ENCODE assay signal across 8 mouse cellular contexts in genomic region chr11:75214081-75214950, GRCm38 (mm10). TPM values are rescaled to one million over a fixed set of nuclear protein-coding genes. Genes with fewer than 3 reads are reported as not detected.
DNase-seq lines count a peak whose midpoint lies in the region; ATAC-seq and TF ChIP-seq lines count a peak whose summit lies in the region.

No protein-coding gene starts in this region.

- no peaks in the 10 kb centered on the region for H3K27me3 ChIP-seq in lung, embryonic 14.5 days (ENCODE audit: insufficient read depth, low read length)
- H3K27me3 ChIP-seq in hindbrain, embryonic 11.5 days (ENCODE audit: control insufficient read depth, insufficient read depth, low read length) = no peaks in the 10 kb centered on the region
- no peaks in the 10 kb centered on the region; the same call in 1 of the 2 replicates for H3K27me3 ChIP-seq in limb, embryonic 11.5 days (ENCODE audit: control insufficient read depth, insufficient read depth, low read length)
- H3K27me3 ChIP-seq in stomach, embryonic 14.5 days (ENCODE audit: control insufficient read depth, insufficient read depth, low read length) = no peaks in the 10 kb centered on the region

- H3K4me2 ChIP-seq in lung, embryonic 14.5 days = peak overlapping the region; percentile 63
- peak overlapping the region; percentile 52 for H3K4me2 ChIP-seq in hindbrain, embryonic 11.5 days (replicated peaks; ENCODE audit: low read depth, low read length)
- peak overlapping the region; percentile 68 for H3K4me2 ChIP-seq in limb, embryonic 11.5 days (ENCODE audit: low read depth, severe bottlenecking)
- peak overlapping the region; percentile 43 for H3K4me2 ChIP-seq in stomach, embryonic 14.5 days (replicated peaks; ENCODE audit: low read depth, low read length)

- WGBS in lung, embryonic 14.5 days = 20% methylated on average over 13 of the region's 13 CpGs
- WGBS in hindbrain, embryonic 11.5 days = 16% methylated on average over 12 of the region's 13 CpGs
- WGBS in limb, embryonic 11.5 days = 15% methylated on average over 13 of the region's 13 CpGs
- WGBS in stomach, embryonic 14.5 days = 16% methylated on average over 13 of the region's 13 CpGs

- H3K36me3 ChIP-seq in lung, embryonic 14.5 days (ENCODE audit: insufficient read depth) = no peaks in the 10 kb centered on the region
- no peaks in the 10 kb centered on the region for H3K36me3 ChIP-seq in hindbrain, embryonic 11.5 days (ENCODE audit: control insufficient read depth, insufficient read depth, low read length)
- H3K36me3 ChIP-seq in limb, embryonic 11.5 days (ENCODE audit: control insufficient read depth, insufficient read depth, low read length) = no peaks in the 10 kb centered on the region
- H3K36me3 ChIP-seq in stomach, embryonic 14.5 days (ENCODE audit: control insufficient read depth, insufficient read depth, low read length) = no peaks in the 10 kb centered on the region

- H3K4me1 ChIP-seq in lung, embryonic 14.5 days (ENCODE audit: insufficient read depth) = peaks cover 12% of the 10 kb centered on the region
- peaks cover 3% of the 10 kb centered on the region; the same call in 1 of the 2 replicates for H3K4me1 ChIP-seq in hindbrain, embryonic 11.5 days (replicated peaks; ENCODE audit: control insufficient read depth, insufficient read depth, low read length)
- H3K4me1 ChIP-seq in limb, embryonic 11.5 days (ENCODE audit: control insufficient read depth, insufficient read depth, low read length) = peaks cover 14% of the 10 kb centered on the region
- peaks cover 11% of the 10 kb centered on the region; the same call in 1 of the 2 replicates for H3K4me1 ChIP-seq in stomach, embryonic 14.5 days (ENCODE audit: control insufficient read depth, insufficient read depth, low read length)

- DNase-seq in lung, embryonic 14.5 days = no peak
- no peak for DNase-seq in lung, postnatal 14 days
- no peak for DNase-seq in hindbrain, embryonic 11.5 days (ENCODE audit: low spot score)
- DNase-seq in limb, embryonic 11.5 days (ENCODE audit: low spot score) = no peak
- no peak for DNase-seq in testis, postnatal 10 days (ENCODE audit: low spot score)
- no peak for DNase-seq in frontal cortex, postnatal 25 days (ENCODE audit: low spot score in 2 of 2)

- no peaks in the 10 kb centered on the region for H3K9me3 ChIP-seq in lung, embryonic 14.5 days (ENCODE audit: low read depth, low read length)
- H3K9me3 ChIP-seq in hindbrain, embryonic 11.5 days (ENCODE audit: control insufficient read depth, low read length) = no peaks in the 10 kb centered on the region
- H3K9me3 ChIP-seq in limb, embryonic 11.5 days (ENCODE audit: control insufficient read depth, low read length) = no peaks in the 10 kb centered on the region
- no peaks in the 10 kb centered on the region for H3K9me3 ChIP-seq in stomach, embryonic 14.5 days (ENCODE audit: control insufficient read depth, low read depth, low read length)

- ATAC-seq in lung, embryonic 14.5 days (ENCODE audit: insufficient read depth) = peak; percentile 42; the same call in 1 of the 2 replicates
- ATAC-seq in hindbrain, embryonic 11.5 days (ENCODE audit: low FRiP score) = peak; percentile 50
- 0 out of 2 replicates have a peak, but pooled peaks have one; percentile 44 for ATAC-seq in limb, embryonic 11.5 days (ENCODE audit: insufficient number of reproducible peaks, low FRiP score, low TSS enrichment, low read depth)
- ATAC-seq in stomach, embryonic 14.5 days (ENCODE audit: insufficient number of reproducible peaks, insufficient read depth, low FRiP score, low read depth) = peak; percentile 8
- no peak for ATAC-seq in monocyte, adult 5-6 weeks (replicated peaks; ENCODE audit: insufficient number of reproducible peaks, low FRiP score, low TSS enrichment, poor library complexity, severe bottlenecking)

- H3K27ac ChIP-seq in lung, embryonic 14.5 days (ENCODE audit: low read depth) = peak overlapping the region; percentile 58; the same call in 1 of the 2 replicates
- peak overlapping the region; percentile 62; the same call in 1 of the 2 replicates for H3K27ac ChIP-seq in hindbrain, embryonic 11.5 days (ENCODE audit: low read depth, low read length)
- H3K27ac ChIP-seq in limb, embryonic 11.5 days (replicated peaks; ENCODE audit: low read depth, low read length) = no peak overlapping the region
- H3K27ac ChIP-seq in stomach, embryonic 14.5 days (ENCODE audit: low read length) = peak overlapping the region; percentile 89; the same call in 1 of the 2 replicates

- peak overlapping the region; percentile 29 for H3K4me3 ChIP-seq in lung, embryonic 14.5 days (ENCODE audit: low read depth, low read length)
- H3K4me3 ChIP-seq in hindbrain, embryonic 11.5 days (ENCODE audit: low read depth, low read length) = peak overlapping the region; percentile 27
- peak overlapping the region; percentile 26 for H3K4me3 ChIP-seq in limb, embryonic 11.5 days (ENCODE audit: low read depth, low read length)
- peak overlapping the region; percentile 15; the same call in 1 of the 2 replicates for H3K4me3 ChIP-seq in stomach, embryonic 14.5 days (ENCODE audit: low read depth, low read length)

- peak overlapping the region; percentile 36; the same call in 1 of the 2 replicates for H3K9ac ChIP-seq in lung, embryonic 14.5 days
- H3K9ac ChIP-seq in hindbrain, embryonic 11.5 days (ENCODE audit: low read depth, low read length) = peak overlapping the region; percentile 53; the same call in 1 of the 2 replicates
- peak overlapping the region; percentile 41; the same call in 1 of the 2 replicates for H3K9ac ChIP-seq in limb, embryonic 11.5 days (ENCODE audit: low read length)
- no peak overlapping the region for H3K9ac ChIP-seq in stomach, embryonic 14.5 days (replicated peaks; ENCODE audit: low read depth, low read length)

- TF ChIP-seq CTCF in lung, embryonic 14.5 days (IDR thresholded peaks at IDR 0.05; ENCODE audit: low read depth) = no peak

RNA-seq across cellular contexts. Expression of gene Rtn4rl1, which starts 20.7 kb away (rescaled TPM):
- polyA plus RNA-seq in lung, embryonic 14.5 days (2014; fragmentation: Nextera tagmentation; extraction: Ambion mirVana) = 1.1 and 1.5 TPM in 2 replicates
- 2.4 and 2.8 TPM in 2 replicates for polyA plus RNA-seq in hindbrain, embryonic 11.5 days (2014; fragmentation: Nextera tagmentation; extraction: Ambion mirVana)
- polyA plus RNA-seq in limb, embryonic 11.5 days (2014; fragmentation: Nextera tagmentation; extraction: Ambion mirVana) = 0.75 and 0.78 TPM in 2 replicates
- polyA plus RNA-seq in stomach, embryonic 14.5 days (2014; fragmentation: Nextera tagmentation; extraction: Ambion mirVana) = 0.88 and 1.7 TPM in 2 replicates
- 1.5 to 3.6 TPM (median 2.2 TPM) in 3 replicates for total RNA-seq in monocyte, adult 5-6 weeks (2017)

RNA-seq across cellular contexts. Expression of gene Dph1, which starts 23.3 kb away (rescaled TPM):
- 25.0 and 26.5 TPM in 2 replicates for polyA plus RNA-seq in lung, embryonic 14.5 days (2014; fragmentation: Nextera tagmentation; extraction: Ambion mirVana)
- polyA plus RNA-seq in hindbrain, embryonic 11.5 days (2014; fragmentation: Nextera tagmentation; extraction: Ambion mirVana) = 14.1 and 18.8 TPM in 2 replicates
- 24.1 and 25.5 TPM in 2 replicates for polyA plus RNA-seq in limb, embryonic 11.5 days (2014; fragmentation: Nextera tagmentation; extraction: Ambion mirVana)
- polyA plus RNA-seq in stomach, embryonic 14.5 days (2014; fragmentation: Nextera tagmentation; extraction: Ambion mirVana) = 20.1 and 20.5 TPM in 2 replicates
- total RNA-seq in monocyte, adult 5-6 weeks (2017) = 3.0 to 22.9 TPM (median 3.2 TPM) in 3 replicates

RNA-seq across cellular contexts. Expression of gene Ovca2, which starts 35.7 kb away (rescaled TPM):
- 28.6 and 29.9 TPM in 2 replicates for polyA plus RNA-seq in lung, embryonic 14.5 days (2014; fragmentation: Nextera tagmentation; extraction: Ambion mirVana)
- polyA plus RNA-seq in hindbrain, embryonic 11.5 days (2014; fragmentation: Nextera tagmentation; extraction: Ambion mirVana) = 28.0 and 31.0 TPM in 2 replicates
- 38.2 and 39.8 TPM in 2 replicates for polyA plus RNA-seq in limb, embryonic 11.5 days (2014; fragmentation: Nextera tagmentation; extraction: Ambion mirVana)
- polyA plus RNA-seq in stomach, embryonic 14.5 days (2014; fragmentation: Nextera tagmentation; extraction: Ambion mirVana) = 26.7 and 29.1 TPM in 2 replicates
- total RNA-seq in monocyte, adult 5-6 weeks (2017) = 8.5 to 15.8 TPM (median 9.5 TPM) in 3 replicates

RNA-seq across cellular contexts. Expression of gene Hic1, which starts 45.0 kb away (rescaled TPM):
- 14.0 and 15.6 TPM in 2 replicates for polyA plus RNA-seq in lung, embryonic 14.5 days (2014; fragmentation: Nextera tagmentation; extraction: Ambion mirVana)
- 0.90 and 1.5 TPM in 2 replicates for polyA plus RNA-seq in hindbrain, embryonic 11.5 days (2014; fragmentation: Nextera tagmentation; extraction: Ambion mirVana)
- 4.1 and 4.5 TPM in 2 replicates for polyA plus RNA-seq in limb, embryonic 11.5 days (2014; fragmentation: Nextera tagmentation; extraction: Ambion mirVana)
- polyA plus RNA-seq in stomach, embryonic 14.5 days (2014; fragmentation: Nextera tagmentation; extraction: Ambion mirVana) = 13.8 and 16.9 TPM in 2 replicates
- 0.11 to 0.95 TPM (median 0.78 TPM) in 3 replicates for total RNA-seq in monocyte, adult 5-6 weeks (2017)
